Mouse (Mus musculus) cortical plate, adult 2 months (tissue): ENCODE measurements around the gene Dnajc5. TPM values are rescaled to one million over a fixed set of nuclear protein-coding genes. Genes with fewer than 3 reads are reported as not detected.

Source experiments
- H3K27ac ChIP-seq: fragments of 200-500 bp; 2 replicates; pipeline ENCODE4 v1.5.1; 2012; ENCODE audit warnings: low read length, control low read depth, inconsistent platforms; ENCODE audit not compliant: insufficient read depth
- H3K4me1 ChIP-seq: fragments of 200-500 bp; 2 replicates; pipeline ENCODE4 v1.6.1; 2011; ENCODE audit warnings: low read length; ENCODE audit not compliant: control insufficient read depth, insufficient read depth
- H3K4me3 ChIP-seq: fragments of 200-500 bp; 2 replicates; pipeline ENCODE4 v1.5.1; 2011; ENCODE audit warnings: mild to moderate bottlenecking, low read length, control low read depth; ENCODE audit not compliant: insufficient read depth
- CTCF ChIP-seq: fragments of 200-500 bp; IDR thresholded peaks from 2 replicates; pipeline ENCODE4 v1.5.1; 2011; ENCODE audit warnings: mild to moderate bottlenecking, control low read depth, low read length; ENCODE audit not compliant: insufficient read depth; ENCODE audit errors: extremely low read depth
- POLR2A ChIP-seq: fragments of 200-500 bp; IDR thresholded peaks from 2 replicates; pipeline ENCODE4 v1.6.1; 2011; ENCODE audit warnings: mild to moderate bottlenecking, low read length, control low read depth; ENCODE audit not compliant: insufficient read depth; ENCODE audit errors: extremely low read depth
- polyA plus RNA-seq: library from polyadenylated mRNA; depleted of rRNA; stranded (reverse); fragments of >200 nt; gene quantifications from 2 replicates; pipeline ENCODE4 v1.2.3, GENCODE M21; 2012

The Dnajc5 gene
- polyA plus RNA-seq, 1 experiment, result 167 TPM

- TF ChIP-seq CTCF, result no peak
- TF ChIP-seq POLR2A, result no peak
- no peak overlapping the region for H3K27ac ChIP-seq
- H3K4me1 ChIP-seq, result peaks cover 7% of the 10 kb centered on the region; the same call in 1 of the 2 replicates
- H3K4me3 ChIP-seq, result peak overlapping the region; percentile 54
Measured at GRCm38 (mm10) chr2:181580131-181580772, 60.0 kb downstream of the Dnajc5 start.

- Histone ChIP-seq H3K27ac (peak overlapping the region; percentile 86), H3K4me1 (peaks cover 7% of the 10 kb centered on the region; the same call in 1 of the 2 replicates), H3K4me3 (peak overlapping the region; percentile 54)
- TF ChIP-seq CTCF, result peak; percentile 86
- peak; percentile 62 for TF ChIP-seq POLR2A
Measured at GRCm38 (mm10) chr2:181581016-181581401, 60.7 kb downstream of the Dnajc5 start.

GRCm38 (mm10) chr2:181581402-181582120 is 61.3 kb downstream of the Dnajc5 start:
- Histone ChIP-seq H3K27ac (peak overlapping the region; percentile 86), H3K4me1 (peaks cover 7% of the 10 kb centered on the region; the same call in 1 of the 2 replicates), H3K4me3 (peak overlapping the region; percentile 54)
- TF ChIP-seq CTCF (no peak), POLR2A (peak; percentile 63)

GRCm38 (mm10) chr2:181582358-181582757 is 62.1 kb downstream of the Dnajc5 start:
- Histone ChIP-seq H3K4me1 (peaks cover 7% of the 10 kb centered on the region; the same call in 1 of the 2 replicates), H3K27ac (no peak overlapping the region), H3K4me3 (peak overlapping the region; percentile 54; the same call in 1 of the 2 replicates)
- TF ChIP-seq POLR2A (no peak), CTCF (no peak)

- Histone ChIP-seq H3K4me1 (peaks cover 4% of the 10 kb centered on the region; the same call in 1 of the 2 replicates), H3K4me3 (no peak overlapping the region), H3K27ac (no peak overlapping the region)
- no peak for TF ChIP-seq CTCF
- TF ChIP-seq POLR2A, result no peak
Measured at GRCm38 (mm10) chr2:181582939-181583338, 62.7 kb downstream of the Dnajc5 start.

- Histone ChIP-seq H3K27ac (no peak overlapping the region), H3K4me3 (no peak overlapping the region), H3K4me1 (0 out of 2 replicates have a peak, but pooled peaks cover 1% of the 10 kb centered on the region)
- TF ChIP-seq CTCF, result no peak
- TF ChIP-seq POLR2A, result no peak
Measured at GRCm38 (mm10) chr2:181583460-181584257, 63.4 kb downstream of the Dnajc5 start.

- TF ChIP-seq CTCF (no peak), POLR2A (no peak)
- no peak within 1 kb of the TSS for H3K27ac ChIP-seq
- 0 out of 2 replicates have a peak, but pooled peaks cover 1% of the 10 kb centered on the region for H3K4me1 ChIP-seq
- H3K4me3 ChIP-seq, result no peak within 1 kb of the TSS
Measured at GRCm38 (mm10) chr2:181584411-181584942, 64.2 kb downstream of the Dnajc5 start, which contains the start of gene Uckl1. Gene Uckl1, minus strand, starts transcription at chr2:181584892.

GRCm38 (mm10) chr2:181585506-181585905 is 65.2 kb downstream of the Dnajc5 start:
- TF ChIP-seq CTCF (no peak), POLR2A (no peak)
- Histone ChIP-seq H3K27ac (no peak overlapping the region), H3K4me1 (no peaks in the 10 kb centered on the region), H3K4me3 (no peak overlapping the region)

GRCm38 (mm10) chr2:181586124-181586523 is 65.8 kb downstream of the Dnajc5 start:
- Histone ChIP-seq H3K27ac (no peak overlapping the region), H3K4me1 (no peaks in the 10 kb centered on the region), H3K4me3 (no peak overlapping the region)
- TF ChIP-seq POLR2A (no peak), CTCF (no peak)
